Mouse (Mus musculus): ENCODE data around the gene Dusp1. TPM values are rescaled to one million over a fixed set of nuclear protein-coding genes. Genes with fewer than 3 reads are reported as not detected.

Dusp1 gene
- polyA plus RNA-seq, 1 experiment from 2014 or later: 23.1 TPM

DNA sequence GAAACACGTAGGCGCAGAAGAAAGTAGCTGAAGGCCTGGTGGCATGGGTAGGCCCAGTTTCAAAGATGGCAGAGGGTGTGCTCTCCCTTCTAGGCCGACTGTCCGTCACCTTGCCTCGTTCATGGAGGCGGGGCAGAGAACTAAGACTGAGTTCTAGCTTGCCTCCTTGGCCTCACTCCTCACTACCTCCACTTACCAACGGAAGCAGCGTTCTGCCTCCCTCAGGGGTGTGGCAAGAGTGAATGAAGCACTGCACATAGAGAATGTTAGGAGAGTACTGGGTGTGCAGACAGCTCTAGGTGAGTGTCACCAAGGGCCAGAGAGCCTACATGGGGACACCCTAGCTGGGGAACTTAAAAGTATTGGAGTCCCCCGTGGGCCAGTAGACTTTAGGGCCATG is 21.1 kb upstream of the Dusp1 start:
- H3K4me3 ChIP-seq (replicated peaks): no peak overlapping the region
- H3K4me1 ChIP-seq: peaks cover 39% of the 10 kb centered on the region
- ATAC-seq (replicated peaks; ENCODE audit: low FRiP score): no peak
- H3K4me2 ChIP-seq: no peak overlapping the region
- H3K9ac ChIP-seq: no peak overlapping the region
- peak overlapping the region; percentile 95 for H3K27ac ChIP-seq
- peaks cover 19% of the 10 kb centered on the region for H3K36me3 ChIP-seq
- H3K9me3 ChIP-seq (replicated peaks): no peaks in the 10 kb centered on the region
- 93% methylated on average over 9 of the region's 9 CpGs for WGBS
- no peaks in the 10 kb centered on the region for H3K27me3 ChIP-seq

DNA sequence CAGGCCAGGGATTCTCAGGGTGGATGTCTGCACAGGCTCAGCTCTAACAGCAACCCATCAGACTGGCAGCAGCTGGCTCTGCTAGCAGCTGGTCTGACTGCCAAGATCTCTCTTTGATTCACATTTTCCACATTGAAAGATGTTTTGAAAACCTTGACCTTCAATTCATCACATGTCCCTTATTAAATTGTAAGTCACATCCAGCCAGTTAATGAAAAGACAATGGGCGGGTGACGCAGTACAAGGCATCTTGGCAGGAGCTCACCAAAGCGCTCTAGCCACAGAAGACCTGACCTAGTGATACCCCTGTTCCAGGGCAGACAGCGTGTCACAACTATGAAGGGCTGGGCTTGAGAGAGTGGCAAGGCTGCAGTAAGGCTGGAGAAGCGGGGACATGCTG is 20.4 kb upstream of the Dusp1 start:
- Histone ChIP-seq H3K4me1 (peaks cover 41% of the 10 kb centered on the region), H3K36me3 (peaks cover 19% of the 10 kb centered on the region), H3K9ac (no peak overlapping the region), H3K4me3 (replicated peaks) (no peak overlapping the region), H3K27me3 (no peaks in the 10 kb centered on the region), H3K9me3 (replicated peaks) (no peaks in the 10 kb centered on the region), H3K27ac (peak overlapping the region; percentile 95), H3K4me2 (no peak overlapping the region)
- 80% methylated on average over 5 of the region's 5 CpGs for WGBS
- ATAC-seq (replicated peaks; ENCODE audit: low FRiP score): no peak

DNA sequence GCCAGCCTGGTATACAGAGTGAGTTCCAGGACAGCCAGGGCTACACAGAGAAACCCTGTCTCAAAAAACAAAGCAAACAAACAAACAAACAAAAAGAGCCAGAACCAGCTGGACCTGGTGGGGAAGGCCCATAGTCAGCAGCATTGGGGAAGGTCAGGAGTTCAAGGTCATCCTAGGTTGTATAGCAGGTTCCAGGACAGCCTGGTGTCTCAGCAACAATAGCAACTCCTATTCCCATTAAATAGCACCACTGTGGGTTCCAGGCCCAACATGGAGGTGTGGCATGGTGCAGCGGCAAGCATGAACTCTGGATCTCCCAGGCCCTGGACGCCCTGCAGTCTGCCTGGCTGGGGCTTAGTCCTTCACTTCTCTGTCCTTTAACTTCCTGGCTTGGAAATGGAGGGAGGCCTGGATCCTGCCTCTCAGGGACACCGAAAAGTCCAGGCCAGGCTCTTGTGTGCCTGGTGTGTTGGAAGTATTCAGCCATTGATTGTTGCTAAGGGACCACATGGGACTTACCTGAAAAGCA is 19.0 kb upstream of the Dusp1 start:
- WGBS: 98% methylated on average over 3 of the region's 3 CpGs
- H3K9me3 ChIP-seq (replicated peaks): no peaks in the 10 kb centered on the region
- ATAC-seq (replicated peaks; ENCODE audit: low FRiP score): no peak
- H3K27me3 ChIP-seq: no peaks in the 10 kb centered on the region
- H3K9ac ChIP-seq: no peak overlapping the region
- no peak overlapping the region for H3K4me3 ChIP-seq (replicated peaks)
- no peak overlapping the region for H3K27ac ChIP-seq
- H3K36me3 ChIP-seq: peaks cover 23% of the 10 kb centered on the region
- peaks cover 55% of the 10 kb centered on the region for H3K4me1 ChIP-seq
- H3K4me2 ChIP-seq: no peak overlapping the region

DNA sequence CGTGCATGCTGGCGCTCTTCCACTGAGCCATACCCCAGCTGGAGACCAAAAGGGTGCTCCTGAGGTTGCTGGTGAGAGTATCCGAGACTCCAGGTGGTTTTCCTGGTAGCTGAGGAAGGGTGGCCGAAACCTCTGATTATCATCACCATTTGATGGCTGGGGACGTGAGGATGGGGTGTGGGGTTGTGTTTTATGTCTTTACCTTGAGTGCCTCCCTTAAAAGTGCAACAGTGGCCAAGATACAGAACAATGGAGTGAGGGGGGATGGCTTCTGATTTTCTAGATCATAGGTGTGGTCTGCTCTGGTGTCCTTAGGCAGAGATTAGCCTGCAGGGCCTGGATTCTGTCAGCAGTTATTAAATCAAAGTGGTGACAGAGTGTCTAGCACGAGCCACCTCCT is 17.5 kb upstream of the Dusp1 start:
- Histone ChIP-seq H3K4me1 (peaks cover 45% of the 10 kb centered on the region), H3K36me3 (peaks cover 32% of the 10 kb centered on the region), H3K4me2 (no peak overlapping the region), H3K4me3 (replicated peaks) (no peak overlapping the region), H3K27me3 (no peaks in the 10 kb centered on the region), H3K27ac (no peak overlapping the region), H3K9me3 (replicated peaks) (no peaks in the 10 kb centered on the region), H3K9ac (no peak overlapping the region)
- 82% methylated on average over 6 of the region's 6 CpGs for WGBS
- no peak for ATAC-seq (replicated peaks; ENCODE audit: low FRiP score)

GRCm38 (mm10) chr17:26578771-26579170 is 16.8 kb upstream of the Dusp1 start:
- peaks cover 32% of the 10 kb centered on the region for H3K36me3 ChIP-seq
- no peaks in the 10 kb centered on the region for H3K27me3 ChIP-seq
- H3K9ac ChIP-seq: no peak overlapping the region
- ATAC-seq (replicated peaks; ENCODE audit: low FRiP score): no peak
- WGBS: 95% methylated on average over 11 of the region's 11 CpGs
- peaks cover 39% of the 10 kb centered on the region for H3K4me1 ChIP-seq
- H3K27ac ChIP-seq: no peak overlapping the region
- no peaks in the 10 kb centered on the region for H3K9me3 ChIP-seq (replicated peaks)
- no peak overlapping the region for H3K4me2 ChIP-seq
- no peak overlapping the region for H3K4me3 ChIP-seq (replicated peaks)

DNA sequence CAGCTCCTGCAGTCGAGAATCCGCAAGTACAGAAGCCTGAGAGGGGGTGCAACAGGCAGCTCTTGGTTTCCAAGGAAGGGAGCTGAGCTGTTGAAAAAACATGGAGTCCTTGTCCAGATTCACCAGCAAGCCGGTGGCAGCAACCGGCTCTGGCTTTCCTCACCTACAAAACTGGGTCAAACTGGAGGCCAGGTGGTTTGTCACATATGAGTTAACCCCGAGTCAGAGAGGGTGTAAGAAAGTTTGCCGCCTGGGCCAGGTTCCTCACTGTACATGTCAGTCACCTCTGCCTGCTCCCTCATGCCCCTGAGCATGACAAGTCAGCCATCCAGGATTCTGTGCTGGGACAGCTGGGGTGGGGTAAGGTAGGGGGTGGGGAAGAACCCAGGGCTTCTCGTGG is 16.2 kb upstream of the Dusp1 start:
- no peak overlapping the region for H3K27ac ChIP-seq
- H3K9me3 ChIP-seq (replicated peaks): no peaks in the 10 kb centered on the region
- peaks cover 33% of the 10 kb centered on the region for H3K4me1 ChIP-seq
- no peaks in the 10 kb centered on the region for H3K27me3 ChIP-seq
- no peak overlapping the region for H3K9ac ChIP-seq
- no peak for ATAC-seq (replicated peaks; ENCODE audit: low FRiP score)
- H3K36me3 ChIP-seq: peaks cover 32% of the 10 kb centered on the region
- 84% methylated on average over 7 of the region's 7 CpGs for WGBS
- no peak overlapping the region for H3K4me3 ChIP-seq (replicated peaks)
- H3K4me2 ChIP-seq: no peak overlapping the region

- no peak overlapping the region for H3K4me3 ChIP-seq (replicated peaks)
- ATAC-seq (replicated peaks; ENCODE audit: low FRiP score): no peak
- no peak overlapping the region for H3K4me2 ChIP-seq
- H3K36me3 ChIP-seq: peaks cover 32% of the 10 kb centered on the region
- H3K9ac ChIP-seq: no peak overlapping the region
- 81% methylated on average over 11 of the region's 11 CpGs for WGBS
- no peak overlapping the region for H3K27ac ChIP-seq
- peaks cover 24% of the 10 kb centered on the region for H3K4me1 ChIP-seq
- no peaks in the 10 kb centered on the region for H3K9me3 ChIP-seq (replicated peaks)
- no peaks in the 10 kb centered on the region for H3K27me3 ChIP-seq
These were observed 15.4 kb upstream of the Dusp1 start for GRCm38 (mm10) chr17:26577309-26577708.

DNA sequence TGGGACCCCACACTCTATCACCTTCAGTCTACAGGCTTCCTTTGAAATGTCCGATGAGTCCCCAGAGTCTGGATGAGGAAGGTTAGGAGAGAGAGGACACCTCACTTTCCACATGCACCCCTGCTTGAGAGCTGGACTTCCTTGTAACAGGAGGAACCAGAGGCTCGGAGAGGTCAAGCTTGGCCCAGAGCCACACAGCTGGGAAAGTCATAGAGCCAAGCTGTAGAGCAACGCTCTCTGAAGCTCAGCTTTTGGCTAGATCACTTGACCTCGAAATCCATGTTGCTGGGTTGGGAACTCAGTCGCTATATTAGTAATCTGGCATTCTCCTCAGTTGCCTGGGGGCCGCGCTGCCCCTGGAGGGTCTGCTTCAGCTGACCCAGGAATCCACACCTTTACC is 14.9 kb upstream of the Dusp1 start:
- Histone ChIP-seq H3K9ac (no peak overlapping the region), H3K4me2 (no peak overlapping the region), H3K36me3 (peaks cover 37% of the 10 kb centered on the region), H3K4me3 (replicated peaks) (no peak overlapping the region), H3K4me1 (peaks cover 21% of the 10 kb centered on the region), H3K27me3 (no peaks in the 10 kb centered on the region), H3K27ac (no peak overlapping the region), H3K9me3 (replicated peaks) (no peaks in the 10 kb centered on the region)
- no peak for ATAC-seq (replicated peaks; ENCODE audit: low FRiP score)
- WGBS: 77% methylated on average over 7 of the region's 7 CpGs

DNA sequence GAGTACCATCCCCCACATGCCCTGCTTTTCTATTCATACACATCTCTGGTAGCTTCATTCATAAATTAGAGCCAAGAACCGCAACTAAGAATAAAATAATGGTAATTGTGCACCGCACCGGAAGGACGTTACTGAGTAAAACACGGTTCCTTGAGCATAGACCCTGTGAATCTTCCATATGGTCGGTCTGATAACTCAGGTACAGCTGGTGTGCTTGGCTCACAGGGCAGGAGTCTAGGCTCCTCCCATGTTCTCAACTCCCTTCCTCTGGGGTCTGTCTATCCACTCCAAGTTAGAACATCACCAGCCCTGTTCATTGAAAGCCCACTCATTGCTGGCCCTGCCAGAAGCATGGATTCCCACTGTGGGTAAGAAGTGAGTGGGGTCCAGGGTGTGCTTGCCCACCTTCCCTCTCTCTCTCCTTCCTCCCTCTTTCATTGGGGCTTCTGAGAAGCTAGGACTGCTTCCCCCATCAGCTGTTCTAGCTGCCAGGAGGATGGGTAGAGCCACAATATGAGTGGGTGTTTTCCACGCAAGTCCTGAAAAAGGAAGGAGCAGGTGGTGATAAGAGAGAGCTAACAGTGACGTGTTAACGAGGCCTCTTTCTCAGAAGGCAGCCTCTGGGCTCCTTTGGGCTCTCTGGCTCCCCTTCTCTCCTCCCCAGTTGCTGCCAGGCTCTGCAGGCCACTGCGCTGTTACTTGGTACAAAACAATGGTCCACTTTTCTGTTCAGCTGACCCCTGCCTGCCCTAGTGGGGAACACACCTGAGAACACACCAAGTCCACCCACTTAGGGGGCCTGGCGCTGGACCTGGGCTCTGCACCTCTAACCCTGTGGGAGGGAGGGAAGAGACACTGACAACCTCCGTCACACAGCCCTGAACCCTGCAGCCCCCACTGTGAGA is 14.1 kb upstream of the Dusp1 start:
- 80% methylated on average over 12 of the region's 12 CpGs for WGBS
- ATAC-seq (replicated peaks; ENCODE audit: low FRiP score): no peak; the same call in 1 of the 2 replicates
- H3K36me3 ChIP-seq: peaks cover 37% of the 10 kb centered on the region

GRCm38 (mm10) chr17:26574701-26575100 is 12.8 kb upstream of the Dusp1 start:
- Histone ChIP-seq H3K4me3 (replicated peaks) (no peak overlapping the region), H3K27ac (no peak overlapping the region), H3K27me3 (no peaks in the 10 kb centered on the region), H3K4me1 (peaks cover 25% of the 10 kb centered on the region), H3K9me3 (replicated peaks) (no peaks in the 10 kb centered on the region), H3K4me2 (no peak overlapping the region), H3K9ac (no peak overlapping the region), H3K36me3 (peaks cover 44% of the 10 kb centered on the region)
- no peak for ATAC-seq (replicated peaks; ENCODE audit: low FRiP score)
- WGBS: 77% methylated on average over 5 of the region's 5 CpGs

More for the DNA sequence above, 14.1 kb upstream of the Dusp1 start:
- H3K4me1 ChIP-seq: peaks cover 25% of the 10 kb centered on the region
- H3K9ac ChIP-seq: no peak overlapping the region
- H3K4me3 ChIP-seq (replicated peaks): no peak overlapping the region
- H3K27me3 ChIP-seq: no peaks in the 10 kb centered on the region
- H3K9me3 ChIP-seq (replicated peaks): no peaks in the 10 kb centered on the region
- no peak overlapping the region for H3K27ac ChIP-seq
- H3K4me2 ChIP-seq: no peak overlapping the region

DNA sequence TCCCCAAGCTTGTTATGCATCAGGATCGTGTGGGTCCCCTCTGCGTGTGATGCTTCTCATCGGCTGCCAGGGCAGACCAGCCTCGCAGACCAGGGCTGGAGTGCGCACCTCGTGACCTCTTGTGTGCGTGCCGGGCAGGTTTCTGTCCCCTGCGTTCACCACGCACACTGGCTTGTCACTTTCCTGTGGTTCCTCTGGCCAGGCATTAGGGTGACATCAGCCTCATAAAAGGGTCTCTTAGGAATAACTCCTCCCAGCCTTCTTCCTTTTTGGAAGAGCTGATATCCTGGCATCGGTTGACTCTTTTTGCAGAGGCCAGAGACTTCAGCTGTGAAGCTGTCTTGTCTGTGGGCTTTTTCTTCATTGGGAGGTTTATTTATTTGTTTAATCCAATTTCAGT is 12.2 kb upstream of the Dusp1 start:
- WGBS: 82% methylated on average over 11 of the region's 11 CpGs
- Histone ChIP-seq H3K9ac (no peak overlapping the region), H3K36me3 (peaks cover 49% of the 10 kb centered on the region), H3K9me3 (replicated peaks) (no peaks in the 10 kb centered on the region), H3K4me2 (no peak overlapping the region), H3K27ac (no peak overlapping the region), H3K4me1 (peaks cover 25% of the 10 kb centered on the region), H3K27me3 (no peaks in the 10 kb centered on the region), H3K4me3 (replicated peaks) (no peak overlapping the region)
- ATAC-seq (replicated peaks; ENCODE audit: low FRiP score): no peak

- ATAC-seq (replicated peaks; ENCODE audit: low FRiP score): no peak
- Histone ChIP-seq H3K4me3 (replicated peaks) (no peak overlapping the region), H3K36me3 (peaks cover 57% of the 10 kb centered on the region), H3K4me1 (peaks cover 27% of the 10 kb centered on the region), H3K4me2 (no peak overlapping the region), H3K9me3 (replicated peaks) (no peaks in the 10 kb centered on the region), H3K9ac (no peak overlapping the region), H3K27ac (no peak overlapping the region), H3K27me3 (no peaks in the 10 kb centered on the region)
- 91% methylated on average over 11 of the region's 11 CpGs for WGBS
These were observed 10.3 kb upstream of the Dusp1 start for GRCm38 (mm10) chr17:26572265-26572664.

Data from kidney, embryonic 15.5 days (tissue).